Mouse (Mus musculus): ENCODE measurements around the gene H2afj. TPM values are rescaled to one million over a fixed set of nuclear protein-coding genes. Genes with fewer than 3 reads are reported as not detected.
"Not testable (repeated sequence)": the region's sequence is repeated elsewhere in the genome, so short reads cannot be mapped to it uniquely, and the experiment has no call there.

Gene H2afj
- polyA plus RNA-seq, 1 experiment, result 309 TPM

DNA sequence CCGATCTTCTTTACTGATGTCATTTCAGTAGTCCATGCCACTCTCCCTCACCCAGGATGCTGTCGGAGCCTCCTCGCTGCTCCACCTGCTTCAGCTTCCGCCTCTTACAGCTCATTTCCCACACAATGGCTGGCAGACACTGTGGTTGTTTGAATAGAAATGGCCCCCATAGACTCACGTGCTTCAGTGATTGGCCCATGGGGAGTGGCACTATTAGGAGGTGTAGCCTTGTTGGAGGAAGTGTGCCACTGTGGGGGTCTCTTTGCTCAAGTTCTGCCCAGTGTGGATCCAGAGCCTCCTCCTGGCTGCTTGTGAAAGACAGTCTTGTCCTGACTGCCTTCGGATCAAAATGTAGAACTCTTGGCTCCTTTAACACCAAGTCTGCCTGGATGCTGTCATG is 12.2 kb upstream of the H2afj start:
- DNase-seq, result no peak
- Histone ChIP-seq H3K27ac (ENCODE audit: control insufficient read depth, insufficient read depth, low read length) (no peak overlapping the region), H3K36me3 (ENCODE audit: control insufficient read depth, insufficient read depth, low read length) (no peaks in the 10 kb centered on the region), H3K4me3 (ENCODE audit: control insufficient read depth, insufficient read depth, low read length) (no peak overlapping the region), H3K4me1 (replicated peaks; ENCODE audit: control insufficient read depth, insufficient read depth, low read length) (peaks cover 13% of the 10 kb centered on the region), H3K27me3 (ENCODE audit: control insufficient read depth, insufficient read depth, low read length) (no peaks in the 10 kb centered on the region)
- 95% methylated on average over 6 of the region's 6 CpGs for WGBS
- no peak for TF ChIP-seq CTCF (IDR thresholded peaks at IDR 0.05; ENCODE audit: borderline replicate concordance, control insufficient read depth, extremely low read depth, insufficient read depth, low read length, poor library complexity)
- no peak for TF ChIP-seq POLR2A (IDR thresholded peaks at IDR 0.05; ENCODE audit: control insufficient read depth, extremely low read depth, insufficient read depth, low read length, poor library complexity)

GRCm38 (mm10) chr6:136797874-136798693 is 10.0 kb upstream of the H2afj start:
- H3K27ac ChIP-seq (ENCODE audit: control insufficient read depth, insufficient read depth, low read length); DNase-seq; H3K36me3 ChIP-seq (ENCODE audit: control insufficient read depth, insufficient read depth, low read length); H3K4me1 ChIP-seq (replicated peaks; ENCODE audit: control insufficient read depth, insufficient read depth, low read length); H3K4me3 ChIP-seq (ENCODE audit: control insufficient read depth, insufficient read depth, low read length); H3K27me3 ChIP-seq (ENCODE audit: control insufficient read depth, insufficient read depth, low read length): not testable (repeated sequence)
- WGBS, result 94% methylated on average over 3 of the region's 3 CpGs

GRCm38 (mm10) chr6:136800710-136801109 is 7.3 kb upstream of the H2afj start:
- H3K4me3 ChIP-seq (ENCODE audit: control insufficient read depth, insufficient read depth, low read length), result no peak overlapping the region
- TF ChIP-seq CTCF (IDR thresholded peaks at IDR 0.05; ENCODE audit: borderline replicate concordance, control insufficient read depth, extremely low read depth, insufficient read depth, low read length, poor library complexity), result no peak
- TF ChIP-seq POLR2A (IDR thresholded peaks at IDR 0.05; ENCODE audit: control insufficient read depth, extremely low read depth, insufficient read depth, low read length, poor library complexity), result no peak
- H3K36me3 ChIP-seq (ENCODE audit: control insufficient read depth, insufficient read depth, low read length), result no peaks in the 10 kb centered on the region
- H3K27me3 ChIP-seq (ENCODE audit: control insufficient read depth, insufficient read depth, low read length), result no peaks in the 10 kb centered on the region
- H3K4me1 ChIP-seq (replicated peaks; ENCODE audit: control insufficient read depth, insufficient read depth, low read length), result 0 out of 2 replicates have a peak, but pooled peaks cover 4% of the 10 kb centered on the region
- WGBS, result 96% methylated on average over 8 of the region's 8 CpGs
- no peak overlapping the region for H3K27ac ChIP-seq (ENCODE audit: control insufficient read depth, insufficient read depth, low read length)
- no peak for DNase-seq

- Histone ChIP-seq H3K36me3 (ENCODE audit: control insufficient read depth, insufficient read depth, low read length) (no peaks in the 10 kb centered on the region), H3K4me3 (ENCODE audit: control insufficient read depth, insufficient read depth, low read length) (no peak overlapping the region), H3K27me3 (ENCODE audit: control insufficient read depth, insufficient read depth, low read length) (no peaks in the 10 kb centered on the region), H3K27ac (ENCODE audit: control insufficient read depth, insufficient read depth, low read length) (no peak overlapping the region), H3K4me1 (replicated peaks; ENCODE audit: control insufficient read depth, insufficient read depth, low read length) (0 out of 2 replicates have a peak, but pooled peaks cover 4% of the 10 kb centered on the region)
- TF ChIP-seq CTCF (IDR thresholded peaks at IDR 0.05; ENCODE audit: borderline replicate concordance, control insufficient read depth, extremely low read depth, insufficient read depth, low read length, poor library complexity), result no peak
- 96% methylated on average over 6 of the region's 6 CpGs for WGBS
- DNase-seq, result no peak
These were observed 6.8 kb upstream of the H2afj start for GRCm38 (mm10) chr6:136801274-136801673.

DNA sequence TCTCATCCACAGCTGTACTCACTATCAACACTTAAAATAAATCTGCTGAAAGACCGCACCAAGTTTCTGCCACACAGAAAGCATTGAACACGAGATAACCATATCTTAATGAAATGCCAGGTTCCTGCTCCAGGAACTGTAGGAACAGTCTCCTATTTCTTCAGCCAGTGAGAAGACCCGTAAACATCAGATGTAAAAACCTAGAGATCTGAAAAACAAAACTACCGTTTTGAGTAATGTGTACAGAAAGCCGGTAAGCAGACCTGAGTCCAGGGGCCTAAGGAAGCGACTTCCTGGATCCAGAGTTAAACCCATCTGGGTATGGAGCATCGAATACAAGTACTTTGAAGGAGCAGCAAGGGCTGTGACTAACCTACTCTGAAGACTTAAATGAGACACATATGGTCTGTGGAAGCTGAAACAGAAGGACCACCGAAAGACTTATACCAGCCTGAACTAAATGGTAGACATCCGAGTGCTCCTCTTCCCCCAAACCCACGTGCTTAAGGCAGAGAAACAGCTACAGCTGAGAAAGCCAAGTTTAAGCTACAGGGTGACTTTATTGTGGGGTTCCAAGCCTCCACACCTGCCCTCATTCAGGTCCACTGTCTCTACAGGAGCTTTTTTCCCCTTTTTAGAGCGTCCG is 4.8 kb upstream of the H2afj start:
- DNase-seq, result no peak
- Histone ChIP-seq H3K4me1 (replicated peaks; ENCODE audit: control insufficient read depth, insufficient read depth, low read length) (peaks cover 8% of the 10 kb centered on the region), H3K27me3 (ENCODE audit: control insufficient read depth, insufficient read depth, low read length) (no peaks in the 10 kb centered on the region), H3K4me3 (ENCODE audit: control insufficient read depth, insufficient read depth, low read length) (peak overlapping the region; percentile 33), H3K36me3 (ENCODE audit: control insufficient read depth, insufficient read depth, low read length) (no peaks in the 10 kb centered on the region), H3K27ac (ENCODE audit: control insufficient read depth, insufficient read depth, low read length) (peak overlapping the region; percentile 99)
- TF ChIP-seq POLR2A (IDR thresholded peaks at IDR 0.05; ENCODE audit: control insufficient read depth, extremely low read depth, insufficient read depth, low read length, poor library complexity) (no peak), CTCF (IDR thresholded peaks at IDR 0.05; ENCODE audit: borderline replicate concordance, control insufficient read depth, extremely low read depth, insufficient read depth, low read length, poor library complexity) (no peak)
- 13% methylated on average over 12 of the region's 12 CpGs for WGBS

DNA sequence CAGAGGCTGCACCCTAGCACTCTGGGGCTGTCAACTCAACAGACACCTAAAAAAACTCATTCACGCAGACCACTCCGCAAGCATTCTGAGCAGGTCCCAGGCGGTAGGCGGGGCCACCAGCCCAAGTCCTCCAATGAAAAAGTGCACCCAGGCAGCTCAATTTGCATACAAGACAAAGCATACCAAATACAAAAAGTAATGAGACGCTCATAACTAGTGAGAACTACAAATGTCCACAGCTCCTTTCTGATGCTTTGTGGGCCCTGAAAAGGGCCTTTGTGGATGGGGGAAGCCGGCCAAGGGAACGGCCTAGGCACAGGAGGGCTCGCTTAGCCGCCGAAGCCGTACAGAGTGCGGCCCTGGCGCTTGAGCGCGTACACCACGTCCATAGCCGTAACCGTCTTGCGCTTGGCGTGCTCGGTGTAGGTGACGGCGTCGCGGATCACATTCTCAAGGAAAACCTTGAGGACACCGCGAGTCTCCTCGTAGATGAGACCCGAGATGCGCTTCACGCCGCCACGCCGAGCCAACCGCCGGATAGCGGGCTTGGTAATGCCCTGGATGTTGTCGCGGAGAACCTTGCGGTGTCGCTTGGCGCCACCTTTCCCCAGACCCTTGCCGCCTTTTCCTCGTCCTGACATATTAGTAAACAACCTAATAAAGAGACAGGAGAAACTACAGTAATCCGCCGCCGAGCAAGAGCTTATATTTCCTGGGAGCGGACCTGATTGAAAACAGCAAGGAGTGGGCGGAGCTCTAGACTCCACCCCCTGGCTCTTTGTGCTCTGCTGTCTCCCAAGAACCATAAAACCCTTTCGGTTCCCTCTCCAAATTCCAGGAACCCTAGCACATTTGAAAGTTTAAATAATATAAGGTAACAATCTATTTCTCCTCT is 4.1 kb upstream of the H2afj start, which contains the start of gene Hist4h4:
TSS of gene Hist4h4 (minus strand) at position 677 of the 895 bp plus-strand sequence.
- peak within 1 kb of the TSS; percentile 72 for H3K4me3 ChIP-seq (ENCODE audit: control insufficient read depth, insufficient read depth, low read length)
- peak; percentile 95 for DNase-seq
- H3K27ac ChIP-seq (ENCODE audit: control insufficient read depth, insufficient read depth, low read length), result peak within 1 kb of the TSS; percentile 99
- peaks cover 8% of the 10 kb centered on the region for H3K4me1 ChIP-seq (replicated peaks; ENCODE audit: control insufficient read depth, insufficient read depth, low read length)
- peak; percentile 95 for TF ChIP-seq POLR2A (IDR thresholded peaks at IDR 0.05; ENCODE audit: control insufficient read depth, extremely low read depth, insufficient read depth, low read length, poor library complexity)
- peak; percentile 36; the same call in 1 of the 2 replicates for TF ChIP-seq CTCF (IDR thresholded peaks at IDR 0.05; ENCODE audit: borderline replicate concordance, control insufficient read depth, extremely low read depth, insufficient read depth, low read length, poor library complexity)
- under 1% methylated on average over 50 of the region's 50 CpGs for WGBS
- no peaks in the 10 kb centered on the region for H3K36me3 ChIP-seq (ENCODE audit: control insufficient read depth, insufficient read depth, low read length)
- H3K27me3 ChIP-seq (ENCODE audit: control insufficient read depth, insufficient read depth, low read length), result no peaks in the 10 kb centered on the region

Data from thymus, adult 2 months (tissue).